Mouse (Mus musculus) liver, postnatal 0 days (tissue): ENCODE results near the gene Gm20388. TPM values are rescaled to one million over a fixed set of nuclear protein-coding genes. Genes with fewer than 3 reads are reported as not detected.

Source experiments
- ATAC-seq: fragments of 200-750 bp; cut with Nextera tagmentation; 2 replicates; pipeline ENCODE4 v1.8.0; 2017; ENCODE audit warnings: mild to moderate bottlenecking, moderate library complexity
- DNase-seq: peaks from one replicate; pipeline ENCODE4 v3.0.0-alpha.2; 2016
- H3K27ac ChIP-seq: fragments of 300-500 bp; sonication (generic); 2 replicates; pipeline ENCODE4 v1.5.1; 2014; ENCODE audit warnings: antibody characterized with exemption, moderate library complexity, mild to moderate bottlenecking, low read depth
- H3K27me3 ChIP-seq: fragments of 300-500 bp; sonication (generic); 2 replicates; pipeline ENCODE4 v1.6.1; 2014; ENCODE audit warnings: low read length, control low read depth, mixed read lengths; ENCODE audit not compliant: insufficient read depth
- H3K36me3 ChIP-seq: fragments of 300-500 bp; sonication (generic); replicated peaks from 2 replicates; pipeline ENCODE4 v1.6.1; 2014; ENCODE audit warnings: mild to moderate bottlenecking, control low read depth, low read length, moderate library complexity, mixed read lengths; ENCODE audit not compliant: insufficient read depth
- H3K4me1 ChIP-seq: fragments of 300-500 bp; sonication (generic); 2 replicates; pipeline ENCODE4 v1.6.1; 2014; ENCODE audit warnings: antibody characterized with exemption, mild to moderate bottlenecking, control low read depth; ENCODE audit not compliant: insufficient read depth
- H3K4me2 ChIP-seq: fragments of 300-500 bp; sonication (generic); 2 replicates; pipeline ENCODE4 v1.6.1; 2014; ENCODE audit warnings: low read depth, mild to moderate bottlenecking, low read length, moderate library complexity, mixed read lengths
- H3K4me3 ChIP-seq: fragments of 300-500 bp; sonication (generic); 2 replicates; pipeline ENCODE4 v1.5.1; 2014; ENCODE audit warnings: low read depth, low read length
- H3K9ac ChIP-seq: fragments of 300-500 bp; sonication (generic); replicated peaks from 2 replicates; pipeline ENCODE4 v1.6.1; 2014; ENCODE audit warnings: mild to moderate bottlenecking, moderate library complexity
- H3K9me3 ChIP-seq: fragments of 300-500 bp; sonication (generic); 2 replicates; pipeline ENCODE4 v1.6.1; 2016; ENCODE audit warnings: mild to moderate bottlenecking, control low read depth, low read length, mixed read lengths
- CTCF ChIP-seq: sonication (generic); IDR thresholded peaks from 2 replicates; pipeline ENCODE4 v1.5.1; 2016; ENCODE audit warnings: antibody characterized with exemption, low read depth
- EP300 ChIP-seq: IDR thresholded peaks from 2 replicates; pipeline ENCODE4 v1.6.1; 2016; ENCODE audit warnings: antibody characterized with exemption, low read depth, mild to moderate bottlenecking
- WGBS: fragments of 180-500 bp; shearing (Covaris S2); extraction: QIAGEN DNeasy Blood & Tissue Kit; methylation state at CpG from one replicate; pipeline ENCODE4 v1.1.7; 2014; ENCODE audit not compliant: insufficient replicate concordance; 5-methylcytosine and 5-hydroxymethylcytosine counted together
- polyA plus RNA-seq: library from polyadenylated mRNA; unstranded; fragments of >200 nt; fragmentation: Nextera tagmentation; extraction: Ambion mirVana; gene quantifications from 2 replicates; pipeline ENCODE4 v1.2.1, GENCODE M21; 2015

Gm20388 gene
- polyA plus RNA-seq, 1 experiment from 2014 or later: not detected

DNA sequence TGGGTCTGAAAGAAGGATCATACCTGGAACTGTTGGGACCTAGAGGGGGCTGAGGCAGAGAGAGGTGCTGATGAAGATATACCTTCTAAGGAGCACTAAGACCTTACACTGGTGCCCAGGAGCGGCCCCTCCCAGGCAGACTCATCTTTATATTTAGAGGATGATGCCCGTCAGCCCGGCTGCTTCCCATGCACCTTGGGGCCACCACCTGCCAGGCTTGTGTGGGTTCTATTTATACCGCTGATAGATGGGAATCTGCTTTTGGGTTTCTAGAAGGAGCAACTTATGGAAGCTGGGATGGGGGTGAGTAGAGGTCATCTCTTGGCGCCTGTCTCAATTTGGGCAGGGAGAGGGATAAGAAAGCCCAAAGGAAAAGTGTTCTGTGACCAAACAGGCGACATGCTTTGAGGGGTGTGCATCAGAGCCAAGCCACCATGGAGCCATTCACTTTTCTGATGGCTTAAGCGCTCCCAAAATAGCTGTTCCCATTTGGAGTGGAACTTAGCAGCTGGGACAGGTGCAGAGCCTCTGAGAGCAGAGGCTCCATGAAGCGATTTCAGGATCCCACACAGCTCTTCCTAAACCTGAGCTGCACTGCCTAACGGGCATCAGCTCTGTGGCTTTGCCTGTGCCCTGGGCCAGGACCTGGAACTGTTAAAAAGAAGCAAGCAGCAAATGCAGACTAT lies 3985.2 kb downstream of the Gm20388 start:
- ATAC-seq (no peak), DNase-seq (no peak)
- peaks cover 12% of the 10 kb centered on the region; the same call in 1 of the 2 replicates for H3K36me3 ChIP-seq
- H3K4me2 ChIP-seq: no peak overlapping the region
- H3K9ac ChIP-seq: no peak overlapping the region
- WGBS: 62% methylated on average over 9 of the region's 9 CpGs
- H3K27me3 ChIP-seq: peaks cover 53% of the 10 kb centered on the region
- H3K4me1 ChIP-seq: no peaks in the 10 kb centered on the region
- no peak overlapping the region for H3K4me3 ChIP-seq
- no peak overlapping the region for H3K27ac ChIP-seq
- H3K9me3 ChIP-seq: no peaks in the 10 kb centered on the region
- TF ChIP-seq EP300: no peak
- TF ChIP-seq CTCF: no peak

DNA sequence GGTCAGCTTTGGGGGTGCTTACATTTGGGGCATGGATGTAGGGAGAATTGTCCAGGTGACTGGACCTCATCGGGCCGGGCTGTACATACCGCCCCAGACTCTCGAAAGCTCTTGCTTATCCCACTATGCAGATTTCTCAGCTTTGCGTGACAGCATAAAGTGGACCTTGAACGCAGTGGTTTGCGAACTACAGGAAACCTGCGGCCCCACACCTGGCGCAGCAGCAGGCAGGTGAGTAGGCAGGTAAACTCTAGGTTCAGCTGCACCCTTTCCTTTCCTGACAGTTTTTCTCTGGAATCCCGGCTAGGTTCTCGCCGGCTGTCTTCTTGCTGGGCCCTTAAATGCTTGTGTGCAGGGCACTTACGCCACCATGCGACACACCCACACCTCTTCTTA lies 3985.7 kb downstream of the Gm20388 start:
- Histone ChIP-seq H3K36me3 (peaks cover 13% of the 10 kb centered on the region; the same call in 1 of the 2 replicates), H3K27ac (no peak overlapping the region), H3K4me1 (no peaks in the 10 kb centered on the region), H3K4me2 (no peak overlapping the region), H3K9me3 (no peaks in the 10 kb centered on the region), H3K9ac (no peak overlapping the region), H3K27me3 (peaks cover 48% of the 10 kb centered on the region), H3K4me3 (no peak overlapping the region)
- DNase-seq (no peak), ATAC-seq (no peak)
- WGBS: 55% methylated on average over 14 of the region's 14 CpGs
- TF ChIP-seq CTCF: no peak
- TF ChIP-seq EP300: no peak

DNA sequence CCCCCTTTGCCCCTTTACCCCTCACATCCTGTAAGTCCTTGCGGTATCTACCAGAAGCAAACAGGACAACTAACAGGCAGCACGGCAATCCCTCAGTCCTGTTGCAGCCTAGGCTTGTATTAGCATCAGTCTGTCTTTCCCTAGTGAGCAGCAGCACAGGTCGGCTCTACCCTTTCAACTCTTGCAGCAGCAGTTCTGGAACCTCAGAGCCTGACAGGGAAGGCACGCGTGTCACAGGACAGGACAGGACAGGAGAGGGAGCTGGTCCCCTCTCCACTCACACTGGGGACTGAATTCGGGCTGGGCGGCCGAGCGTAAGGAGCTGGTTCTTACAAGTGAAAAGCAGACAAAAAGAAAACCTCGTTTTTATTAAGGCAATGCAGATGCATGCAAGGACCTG lies 3986.1 kb downstream of the Gm20388 start:
- TF ChIP-seq EP300: no peak
- no peak for TF ChIP-seq CTCF
- Histone ChIP-seq H3K36me3 (peaks cover 16% of the 10 kb centered on the region), H3K4me3 (no peak overlapping the region), H3K9ac (no peak overlapping the region), H3K27me3 (peaks cover 44% of the 10 kb centered on the region), H3K27ac (no peak overlapping the region), H3K4me1 (no peaks in the 10 kb centered on the region), H3K9me3 (no peaks in the 10 kb centered on the region), H3K4me2 (no peak overlapping the region)
- ATAC-seq: no peak
- 54% methylated on average over 10 of the region's 10 CpGs for WGBS
- no peak for DNase-seq

DNA sequence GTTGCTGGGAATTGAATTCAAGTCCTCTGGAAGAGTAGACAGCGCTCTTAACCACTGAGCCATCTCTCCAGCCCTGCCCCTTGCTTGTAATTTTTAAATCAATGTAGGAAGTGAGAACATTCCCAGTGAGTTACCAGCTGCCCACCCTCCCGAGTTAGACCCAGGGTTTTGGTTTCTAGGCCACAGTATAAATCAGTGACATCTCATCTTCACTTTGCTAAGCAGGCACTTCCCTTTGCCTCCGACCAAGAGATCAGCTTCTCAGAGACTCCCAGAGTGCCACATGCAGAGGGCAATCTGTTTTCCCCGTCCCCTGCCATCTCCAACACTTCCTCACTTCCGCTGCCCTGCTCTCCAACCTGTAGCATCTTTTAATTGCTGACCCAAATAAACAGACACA lies 3987.9 kb downstream of the Gm20388 start:
- 86% methylated on average over 5 of the region's 5 CpGs for WGBS

DNA sequence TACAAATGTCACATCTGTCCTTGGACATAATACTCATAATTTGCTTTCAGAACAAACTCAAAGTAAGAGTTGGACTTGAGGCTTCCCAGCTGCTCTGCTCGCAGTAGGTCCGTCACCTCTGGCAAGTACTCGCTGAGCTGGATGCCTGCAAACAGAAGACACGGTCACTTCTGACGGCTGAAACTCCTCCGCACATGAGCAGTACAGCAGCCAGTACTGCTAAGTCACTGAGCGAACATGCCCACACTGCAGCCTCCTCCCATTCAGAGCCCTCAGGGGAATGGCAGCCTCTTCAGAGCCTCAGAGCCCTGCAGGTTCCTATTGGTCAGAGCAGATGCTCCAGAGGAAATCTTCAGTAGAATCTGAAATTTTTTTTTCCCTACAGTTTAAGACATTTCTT lies 3988.7 kb downstream of the Gm20388 start:
- ATAC-seq (no peak), DNase-seq (no peak)
- H3K4me1 ChIP-seq: no peaks in the 10 kb centered on the region
- peaks cover 18% of the 10 kb centered on the region for H3K27me3 ChIP-seq
- H3K4me3 ChIP-seq: no peak overlapping the region
- peaks cover 35% of the 10 kb centered on the region for H3K36me3 ChIP-seq
- TF ChIP-seq EP300 (no peak), CTCF (no peak)
- no peak overlapping the region for H3K4me2 ChIP-seq
- H3K9me3 ChIP-seq: no peaks in the 10 kb centered on the region
- H3K27ac ChIP-seq: no peak overlapping the region
- 89% methylated on average over 7 of the region's 7 CpGs for WGBS
- no peak overlapping the region for H3K9ac ChIP-seq

More for the DNA sequence above, 3987.9 kb downstream of the Gm20388 start:
- H3K9me3 ChIP-seq: no peaks in the 10 kb centered on the region
- H3K36me3 ChIP-seq: peaks cover 27% of the 10 kb centered on the region
- ATAC-seq (no peak), DNase-seq (no peak)
- H3K4me1 ChIP-seq: no peaks in the 10 kb centered on the region
- peaks cover 26% of the 10 kb centered on the region for H3K27me3 ChIP-seq
- no peak for TF ChIP-seq EP300
- no peak for TF ChIP-seq CTCF
- H3K27ac ChIP-seq: no peak overlapping the region
- no peak overlapping the region for H3K4me3 ChIP-seq
- no peak overlapping the region for H3K4me2 ChIP-seq
- no peak overlapping the region for H3K9ac ChIP-seq

DNA sequence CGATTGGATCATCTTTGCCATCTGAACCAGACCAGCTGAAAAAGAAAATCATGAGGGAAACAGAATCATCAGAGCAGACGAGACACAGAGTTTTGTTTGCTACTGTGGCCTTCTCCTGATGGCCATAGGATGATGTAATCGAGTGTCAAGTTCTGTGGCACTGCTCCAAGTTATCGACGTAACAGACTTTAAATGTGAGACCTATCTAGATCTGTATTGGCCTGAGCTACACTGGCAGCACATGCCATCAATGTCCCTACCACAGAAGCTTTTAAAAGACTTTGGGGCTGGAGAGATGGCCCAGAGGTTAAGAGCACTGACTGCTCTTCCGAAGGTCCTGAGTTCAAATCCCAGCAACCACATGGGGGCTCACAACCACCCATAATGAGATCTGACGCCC lies 3992.0 kb downstream of the Gm20388 start:
- no peaks in the 10 kb centered on the region for H3K9me3 ChIP-seq
- no peaks in the 10 kb centered on the region for H3K4me1 ChIP-seq
- ATAC-seq (peak; percentile 62; the same call in 1 of the 2 replicates), DNase-seq (peak; percentile 56)
- H3K36me3 ChIP-seq: peaks cover 58% of the 10 kb centered on the region
- H3K27me3 ChIP-seq: no peaks in the 10 kb centered on the region
- no peak overlapping the region for H3K9ac ChIP-seq
- no peak for TF ChIP-seq CTCF
- no peak for TF ChIP-seq EP300
- H3K4me2 ChIP-seq: no peak overlapping the region
- 76% methylated on average over 7 of the region's 7 CpGs for WGBS
- no peak overlapping the region for H3K4me3 ChIP-seq
- H3K27ac ChIP-seq: no peak overlapping the region
